Mouse (Mus musculus) left cerebral cortex, postnatal 4 days (tissue): ENCODE measurements at regions not wholly inside any gene's neighbourhood (a gene's known extent, or its start where the extent isn't known, plus 50 kb on each side); places are given as distances from the start of the nearest gene placed in this dataset.
A peak's percentile ranks its signal among the peaks of the same experiment; 100 is the strongest.

Experiments
- DNase-seq: peaks from one replicate; pipeline ENCODE4 v3.0.0-alpha.2; 2022
- intact Hi-C: fragments of 180-260 bp; cut with DNase I; formaldehyde crosslinking; loops from one replicate; pipeline ENCODE4 v1.15.1; 2025

DNA sequence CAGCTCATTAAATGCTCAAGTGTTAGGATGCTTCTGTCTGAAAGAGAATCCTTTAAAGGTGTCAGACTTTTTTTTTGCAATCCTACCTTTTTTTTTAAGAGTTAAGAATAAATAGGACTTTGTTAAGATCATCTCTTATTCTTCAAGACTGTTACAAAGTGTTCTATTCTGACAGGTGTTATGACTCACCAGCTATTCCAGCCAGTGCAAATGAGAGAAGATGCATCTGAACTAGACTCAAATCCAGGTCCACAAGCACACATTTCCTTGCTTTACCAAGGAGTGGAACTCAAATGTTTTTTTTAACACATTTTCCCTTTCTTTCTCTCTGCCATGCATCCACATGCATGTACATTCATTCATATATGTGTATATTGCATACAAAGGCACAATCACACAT, 98.4 kb upstream of the Atp10a start:
- DNase-seq = no peak
- intact Hi-C loops = no loop called here

DNA sequence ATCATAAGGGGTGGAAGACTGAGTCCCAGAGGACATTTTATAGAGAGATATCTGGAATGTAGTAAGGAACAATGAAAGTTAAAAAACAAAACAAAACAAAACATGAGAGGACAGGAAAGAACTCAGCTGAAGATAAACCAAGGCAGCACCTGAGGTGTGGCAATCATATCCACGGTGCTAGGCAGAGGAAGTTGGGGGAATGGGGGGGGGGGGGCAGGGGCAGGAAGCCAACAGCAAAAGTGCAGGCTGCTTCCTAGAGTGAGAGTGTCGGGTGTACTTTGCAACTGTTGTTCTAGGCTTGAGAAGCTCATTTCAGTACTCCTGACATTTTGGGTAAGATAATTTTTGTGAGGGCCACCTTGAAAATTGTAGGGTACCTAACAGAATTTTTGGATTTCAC, 87.2 kb upstream of the Atp10a start:
- no peak for DNase-seq
- intact Hi-C loops = no loop called here

DNA sequence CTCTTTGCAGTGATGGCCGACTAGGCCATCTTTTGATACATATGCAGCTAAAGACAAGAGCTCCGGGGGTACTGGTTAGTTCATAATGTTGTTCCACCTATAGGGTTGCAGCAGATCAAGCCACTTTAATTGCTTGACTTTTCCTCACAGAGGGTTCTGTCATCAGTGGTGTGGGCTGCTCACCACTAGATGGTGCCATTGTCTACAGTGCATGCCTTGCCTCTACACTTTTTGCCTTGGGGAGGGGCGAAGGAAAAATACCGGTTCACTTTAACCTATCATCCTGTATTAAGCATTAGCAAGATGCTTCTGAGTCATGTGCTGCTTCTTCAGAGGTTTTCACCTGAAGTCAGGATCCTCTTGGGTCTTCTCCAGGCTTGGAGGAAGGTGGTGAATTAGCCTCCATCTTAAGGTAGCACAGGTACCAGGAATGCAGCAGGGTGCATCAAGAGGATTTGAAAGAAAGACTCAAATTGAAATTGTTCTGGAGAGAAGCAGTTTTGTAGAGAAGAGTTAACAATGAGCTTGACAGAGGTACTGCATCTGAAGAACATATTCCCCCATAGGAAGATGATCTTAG, 71.6 kb upstream of the Atp10a start:
- intact Hi-C loops = loop anchor here (10.0 kb wide), 1 partner anchor 500 kb away; no protein-coding TSS in a partner anchor
- peak; percentile 51 for DNase-seq

DNA sequence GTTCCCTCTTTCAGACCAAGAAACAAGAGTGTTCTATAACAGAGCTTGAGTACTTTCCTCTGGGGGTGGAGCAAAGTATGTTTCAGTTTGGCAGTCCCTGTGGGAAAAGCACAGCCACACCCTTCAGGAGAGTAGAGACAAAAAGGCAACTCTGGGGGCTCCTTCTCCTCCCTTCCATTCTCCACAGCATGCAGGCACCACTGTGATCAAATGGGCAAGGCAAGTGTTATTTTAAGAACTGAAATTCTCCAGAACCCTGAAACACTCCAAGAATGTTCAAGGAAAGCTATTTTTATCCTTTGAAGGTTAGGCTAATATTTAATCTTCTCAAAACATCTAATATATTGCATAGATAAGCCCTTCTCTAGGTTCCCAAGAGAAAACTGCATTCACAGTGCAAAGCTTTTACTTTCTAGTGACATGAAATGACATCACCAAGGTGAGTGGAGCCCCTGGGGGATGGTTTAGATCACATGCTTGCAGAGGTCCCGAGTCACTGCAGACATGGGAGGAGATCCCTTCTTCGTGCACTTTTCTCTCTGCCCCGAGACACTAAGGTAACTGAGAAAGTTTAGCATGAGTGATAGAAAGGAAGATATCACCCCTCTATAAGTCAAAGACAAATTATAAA, 70.2 kb upstream of the Atp10a start:
- no peak for DNase-seq
- intact Hi-C loops = loop anchor here (10.0 kb wide), 1 partner anchor 499 kb away; no protein-coding TSS in a partner anchor

DNA sequence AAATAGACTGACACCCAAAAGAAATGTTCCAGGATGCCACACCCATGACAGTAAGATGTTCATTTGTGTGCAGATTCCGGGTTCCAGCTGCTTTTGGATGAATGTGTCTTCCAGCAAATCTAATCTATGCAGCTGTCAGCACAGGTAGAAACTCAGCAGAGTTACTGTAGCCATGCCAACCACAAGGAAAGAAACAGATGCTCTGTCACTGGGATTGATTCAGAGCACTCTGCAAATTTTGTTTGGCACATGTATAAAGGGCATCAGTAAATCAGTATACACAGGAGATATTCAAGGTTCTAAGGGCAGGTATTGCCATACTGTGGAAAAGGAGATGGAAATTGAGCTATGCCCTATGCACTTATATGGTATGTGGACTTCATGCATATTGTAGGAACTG, 60.0 kb upstream of the Atp10a start:
- DNase-seq = no peak
- intact Hi-C loops = no loop called here
